Mouse (Mus musculus) spleen, embryonic (tissue): ENCODE data around the gene Epha10.

ENCODE experiments used
- CTCF ChIA-PET: fragments of 350-600 bp; sonication (Branson Sonifier 250); formaldehyde crosslinking; loops from one replicate; lab custom pipeline; 2022; lab: Charles Lee

The Epha10 gene

GRCm38 (mm10) chr4:124880599-124880998, at the start of gene Epha10:
Gene Epha10 (plus strand): TSS chr4:124880899.
- CTCF ChIA-PET, result no interaction called here

- CTCF ChIA-PET, result no interaction called here
Measured at GRCm38 (mm10) chr4:124832796-124833195, 47.9 kb upstream of the Epha10 start.

- CTCF ChIA-PET, result interaction anchor here (0.7 kb wide), 1 partner anchor 609 kb away, joined by 3 read pairs; no protein-coding TSS in a partner anchor
Measured at GRCm38 (mm10) chr4:124838035-124838700, 42.5 kb upstream of the Epha10 start.

- CTCF ChIA-PET, result no interaction called here
Measured at GRCm38 (mm10) chr4:124840998-124841397, 39.7 kb upstream of the Epha10 start.

GRCm38 (mm10) chr4:124843493-124843892, 37.2 kb upstream of the Epha10 start:
- CTCF ChIA-PET, result no interaction called here

- CTCF ChIA-PET, result no interaction called here
Measured at GRCm38 (mm10) chr4:124847573-124847972, 33.1 kb upstream of the Epha10 start.

GRCm38 (mm10) chr4:124849631-124850260, 31.0 kb upstream of the Epha10 start:
- CTCF ChIA-PET, result no interaction called here

GRCm38 (mm10) chr4:124850261-124850913, 30.3 kb upstream of the Epha10 start, which contains the start of gene Yrdc:
Gene Yrdc (plus strand): TSS chr4:124850679.
- CTCF ChIA-PET, result no interaction called here

- CTCF ChIA-PET, result interaction anchor here (0.7 kb wide), 1 partner anchor 187 kb away, joined by 6 read pairs; no protein-coding TSS in a partner anchor
Measured at GRCm38 (mm10) chr4:124850933-124851658, 29.6 kb upstream of the Epha10 start, which contains the start of gene 1110065P20Rik. Gene 1110065P20Rik (minus strand): TSS chr4:124851196.

GRCm38 (mm10) chr4:124856294-124856693, 24.4 kb upstream of the Epha10 start:
- CTCF ChIA-PET, result no interaction called here

- CTCF ChIA-PET, result no interaction called here
Measured at GRCm38 (mm10) chr4:124858370-124858769, 22.3 kb upstream of the Epha10 start.

GRCm38 (mm10) chr4:124860446-124860845, 20.3 kb upstream of the Epha10 start:
- CTCF ChIA-PET, result interaction anchor here (0.5 kb wide), 1 partner anchor 989 kb away, joined by 7 read pairs; no protein-coding TSS in a partner anchor

GRCm38 (mm10) chr4:124861283-124862188, 19.2 kb upstream of the Epha10 start, which contains the start of gene Maneal:
Gene Maneal (minus strand): TSS chr4:124862171.
- CTCF ChIA-PET, result interaction anchor here (0.5 kb wide), 2 partner anchors 988 to 1606 kb away, joined by 4 to 7 read pairs; no protein-coding TSS in a partner anchor

GRCm38 (mm10) chr4:124872719-124873118, 8.0 kb upstream of the Epha10 start:
- CTCF ChIA-PET, result no interaction called here

- CTCF ChIA-PET, result no interaction called here
Measured at GRCm38 (mm10) chr4:124881341-124881908, 726 bp downstream of the Epha10 start.

- CTCF ChIA-PET, result no interaction called here
Measured at GRCm38 (mm10) chr4:124882151-124882729, 1.5 kb downstream of the Epha10 start.

- CTCF ChIA-PET, result no interaction called here
Measured at GRCm38 (mm10) chr4:124888702-124889101, 8.0 kb downstream of the Epha10 start.

GRCm38 (mm10) chr4:124889935-124890334, 9.2 kb downstream of the Epha10 start:
- CTCF ChIA-PET, result no interaction called here

- CTCF ChIA-PET, result interaction anchor here (0.7 kb wide), 1 partner anchor 24 kb away, joined by 3 read pairs; no protein-coding TSS in a partner anchor
Measured at GRCm38 (mm10) chr4:124890831-124891230, 10.1 kb downstream of the Epha10 start.

GRCm38 (mm10) chr4:124893769-124894168, 13.1 kb downstream of the Epha10 start:
- CTCF ChIA-PET, result no interaction called here
